Comparison of ENCODE assay signal across 8 mouse cellular contexts in genomic region chr5:88929392-88930094, GRCm38 (mm10). TPM values are rescaled to one million over a fixed set of nuclear protein-coding genes. Genes with fewer than 3 reads are reported as not detected.
A peak's percentile ranks its signal among the peaks of the same experiment; 100 is the strongest.
DNase-seq lines count a peak whose midpoint lies in the region; ATAC-seq and TF ChIP-seq lines count a peak whose summit lies in the region.

No protein-coding gene starts in this region.

- H3K27ac ChIP-seq in lung, embryonic 14.5 days (ENCODE audit: low read depth): peak overlapping the region; percentile 25; the same call in 1 of the 2 replicates

- H3K9ac ChIP-seq in lung, embryonic 14.5 days: no peak overlapping the region; the same call in 1 of the 2 replicates

- H3K4me2 ChIP-seq in lung, embryonic 14.5 days: peak overlapping the region; percentile 52

- H3K9me3 ChIP-seq in lung, embryonic 14.5 days (ENCODE audit: low read depth, low read length): no peaks in the 10 kb centered on the region

- H3K36me3 ChIP-seq in lung, embryonic 14.5 days (ENCODE audit: insufficient read depth): no peaks in the 10 kb centered on the region

- TF ChIP-seq CTCF in lung, embryonic 14.5 days (IDR thresholded peaks at IDR 0.05; ENCODE audit: low read depth): peak; percentile 37

- H3K27me3 ChIP-seq in lung, embryonic 14.5 days (ENCODE audit: insufficient read depth, low read length): no peaks in the 10 kb centered on the region

- peak; percentile 88 for ATAC-seq in lung, embryonic 14.5 days (ENCODE audit: insufficient read depth)

- peak; percentile 41 for DNase-seq in urinary bladder, postnatal 14 days (ENCODE audit: low spot score)
- DNase-seq in urinary bladder, adult 2 months (ENCODE audit: low spot score): no peak
- peak; percentile 80 to 83 for DNase-seq in frontal cortex, adult 2 months (ENCODE audit: extremely low spot score in 1 of 2, low spot score in 1 of 2)
- peak; percentile 92 for DNase-seq in heart, postnatal 4 days
- peak; percentile 66 to 79 for DNase-seq in layer of hippocampus, adult 8-10 months (ENCODE audit: low spot score in 2 of 2)
- DNase-seq in lung, embryonic 14.5 days: peak; percentile 84
- DNase-seq in retina, embryonic 14.5 days (ENCODE audit: low spot score): peak; percentile 34
- DNase-seq in spleen, postnatal 10 days (ENCODE audit: low spot score in 2 of 2): no peak

- H3K4me3 ChIP-seq in lung, embryonic 14.5 days (ENCODE audit: low read depth, low read length): no peak overlapping the region

- H3K4me1 ChIP-seq in lung, embryonic 14.5 days (ENCODE audit: insufficient read depth): peaks cover 31% of the 10 kb centered on the region

- WGBS in lung, embryonic 14.5 days: 22% methylated on average over 18 of the region's 18 CpGs

RNA-seq across cellular contexts. Expression of gene Slc4a4, which starts 42.9 kb away (rescaled TPM):
- polyA plus RNA-seq in urinary bladder, adult 2 months (2012; rRNA removed): 3.8 and 4.0 TPM in 2 replicates
- polyA plus RNA-seq in frontal cortex, adult 2 months (2012; rRNA removed): 73.9 and 74.4 TPM in 2 replicates
- total RNA-seq in heart, postnatal 4 days (2021): 10 to 100 TPM; 39.4 to 40.4 TPM
- 100 to 1,000 TPM; 140 to 157 (median 150) TPM for total RNA-seq in layer of hippocampus, adult 8-10 months (2022)
- polyA plus RNA-seq in lung, embryonic 14.5 days (2014; fragmentation: Nextera tagmentation; extraction: Ambion mirVana): 5.2 and 5.6 TPM in 2 replicates

Comparison
In these comparisons a context has a peak if more than half of its experiments do, and no peak if none do; other contexts are left out.
1. DNase-seq: peak in urinary bladder, postnatal 14 days (single experiment), frontal cortex, adult 2 months (2 of 2), heart, postnatal 4 days (single experiment), layer of hippocampus, adult 8-10 months (2 of 2), lung, embryonic 14.5 days (single experiment) and retina, embryonic 14.5 days (single experiment); none in urinary bladder, adult 2 months (single experiment) and spleen, postnatal 10 days (0 of 2).
2. RNA of gene Slc4a4, which starts 42.9 kb away (polyA plus RNA-seq): 73.9 to 74.4 TPM in frontal cortex, adult 2 months; 5.2 to 5.6 TPM in lung, embryonic 14.5 days and 3.8 to 4.0 TPM in urinary bladder, adult 2 months; every median in the first group is over 10 times any median in the second.